Mouse (Mus musculus): ENCODE results near the gene Zfp386. TPM values are rescaled to one million over a fixed set of nuclear protein-coding genes. Genes with fewer than 3 reads are reported as not detected.

Zfp386 gene
- polyA plus RNA-seq, 1 experiment: 12.0 TPM

DNA sequence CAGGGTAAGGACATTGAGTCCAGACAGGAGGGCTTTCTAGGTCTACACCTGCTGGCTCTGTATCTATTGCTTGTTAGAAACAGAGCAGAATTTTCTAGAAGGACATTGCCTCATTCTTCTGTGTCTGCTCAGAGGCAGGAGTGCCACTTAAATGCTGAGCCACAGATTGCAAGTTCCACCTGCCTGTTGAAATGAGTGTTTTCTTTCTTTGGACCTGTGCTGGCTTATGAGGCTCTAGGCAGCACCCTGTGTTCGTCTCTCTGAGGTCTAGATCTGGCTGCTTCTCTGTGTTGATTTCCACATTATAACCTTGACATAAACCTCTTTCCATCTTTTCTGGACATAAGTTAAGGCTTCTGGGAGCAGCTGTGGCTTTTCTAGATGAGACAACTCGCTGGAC is 36.8 kb downstream of the Zfp386 start:
- Histone ChIP-seq H3K36me3 (ENCODE audit: control insufficient read depth, insufficient read depth, low read length) (no peaks in the 10 kb centered on the region), H3K27ac (ENCODE audit: control insufficient read depth, insufficient read depth, low read length) (no peak overlapping the region), H3K4me1 (replicated peaks; ENCODE audit: control insufficient read depth, insufficient read depth, low read length) (no peaks in the 10 kb centered on the region), H3K27me3 (ENCODE audit: control insufficient read depth, insufficient read depth, low read length) (no peaks in the 10 kb centered on the region), H3K4me3 (ENCODE audit: control insufficient read depth, insufficient read depth, low read length) (no peak overlapping the region)
- 91% methylated on average over 2 of the region's 2 CpGs for WGBS
- no peak for DNase-seq
- no peak for TF ChIP-seq CTCF (IDR thresholded peaks at IDR 0.05; ENCODE audit: borderline replicate concordance, control insufficient read depth, extremely low read depth, insufficient read depth, low read length, poor library complexity)
- no peak for TF ChIP-seq POLR2A (IDR thresholded peaks at IDR 0.05; ENCODE audit: control insufficient read depth, extremely low read depth, insufficient read depth, low read length, poor library complexity)

- 92% methylated on average over 5 of the region's 5 CpGs for WGBS
- no peaks in the 10 kb centered on the region for H3K4me1 ChIP-seq (replicated peaks; ENCODE audit: control insufficient read depth, insufficient read depth, low read length)
- H3K27ac ChIP-seq (ENCODE audit: control insufficient read depth, insufficient read depth, low read length): no peak overlapping the region
- TF ChIP-seq POLR2A (IDR thresholded peaks at IDR 0.05; ENCODE audit: control insufficient read depth, extremely low read depth, insufficient read depth, low read length, poor library complexity): no peak
- TF ChIP-seq CTCF (IDR thresholded peaks at IDR 0.05; ENCODE audit: borderline replicate concordance, control insufficient read depth, extremely low read depth, insufficient read depth, low read length, poor library complexity): no peak
- DNase-seq: no peak
- H3K27me3 ChIP-seq (ENCODE audit: control insufficient read depth, insufficient read depth, low read length): no peaks in the 10 kb centered on the region
- no peaks in the 10 kb centered on the region for H3K36me3 ChIP-seq (ENCODE audit: control insufficient read depth, insufficient read depth, low read length)
- H3K4me3 ChIP-seq (ENCODE audit: control insufficient read depth, insufficient read depth, low read length): no peak overlapping the region
Measured at GRCm38 (mm10) chr12:116086951-116087600, 39.6 kb downstream of the Zfp386 start.

DNA sequence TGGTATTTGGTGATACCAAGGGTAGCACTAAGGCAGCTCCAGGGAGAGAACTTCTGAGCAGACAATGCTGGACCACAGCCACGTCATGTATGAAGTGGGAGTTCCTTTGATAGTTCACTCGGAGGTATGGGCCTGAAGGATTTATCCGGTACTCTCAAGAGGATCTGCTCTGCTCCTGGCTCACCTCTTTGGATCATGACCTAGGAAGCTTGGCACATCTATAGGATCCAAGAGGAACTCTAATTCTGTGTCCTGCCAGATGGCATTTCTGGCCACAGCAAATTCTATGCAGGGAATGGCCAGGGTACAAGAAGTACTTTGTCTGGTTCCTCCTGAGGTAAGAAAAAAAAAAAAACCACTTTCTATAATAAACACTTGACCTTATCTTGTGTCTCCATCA is 42.3 kb downstream of the Zfp386 start:
- no peak for DNase-seq
- Histone ChIP-seq H3K36me3 (ENCODE audit: control insufficient read depth, insufficient read depth, low read length) (no peaks in the 10 kb centered on the region), H3K4me1 (replicated peaks; ENCODE audit: control insufficient read depth, insufficient read depth, low read length) (no peaks in the 10 kb centered on the region), H3K27ac (ENCODE audit: control insufficient read depth, insufficient read depth, low read length) (no peak overlapping the region), H3K4me3 (ENCODE audit: control insufficient read depth, insufficient read depth, low read length) (no peak overlapping the region), H3K27me3 (ENCODE audit: control insufficient read depth, insufficient read depth, low read length) (no peaks in the 10 kb centered on the region)
- WGBS: 98% methylated on average over 3 of the region's 3 CpGs
- TF ChIP-seq POLR2A (IDR thresholded peaks at IDR 0.05; ENCODE audit: control insufficient read depth, extremely low read depth, insufficient read depth, low read length, poor library complexity): no peak
- no peak for TF ChIP-seq CTCF (IDR thresholded peaks at IDR 0.05; ENCODE audit: borderline replicate concordance, control insufficient read depth, extremely low read depth, insufficient read depth, low read length, poor library complexity)

GRCm38 (mm10) chr12:116094765-116095555 is 47.4 kb downstream of the Zfp386 start:
- Histone ChIP-seq H3K27ac (ENCODE audit: control insufficient read depth, insufficient read depth, low read length) (no peak overlapping the region), H3K4me1 (replicated peaks; ENCODE audit: control insufficient read depth, insufficient read depth, low read length) (no peaks in the 10 kb centered on the region), H3K36me3 (ENCODE audit: control insufficient read depth, insufficient read depth, low read length) (no peaks in the 10 kb centered on the region), H3K27me3 (ENCODE audit: control insufficient read depth, insufficient read depth, low read length) (no peaks in the 10 kb centered on the region), H3K4me3 (ENCODE audit: control insufficient read depth, insufficient read depth, low read length) (no peak overlapping the region)
- 95% methylated on average over 14 of the region's 14 CpGs for WGBS
- no peak for DNase-seq
- TF ChIP-seq POLR2A (IDR thresholded peaks at IDR 0.05; ENCODE audit: control insufficient read depth, extremely low read depth, insufficient read depth, low read length, poor library complexity) (no peak), CTCF (IDR thresholded peaks at IDR 0.05; ENCODE audit: borderline replicate concordance, control insufficient read depth, extremely low read depth, insufficient read depth, low read length, poor library complexity) (no peak)

- Histone ChIP-seq H3K27me3 (ENCODE audit: control insufficient read depth, insufficient read depth, low read length) (no peaks in the 10 kb centered on the region), H3K4me1 (replicated peaks; ENCODE audit: control insufficient read depth, insufficient read depth, low read length) (no peaks in the 10 kb centered on the region), H3K4me3 (ENCODE audit: control insufficient read depth, insufficient read depth, low read length) (no peak overlapping the region), H3K27ac (ENCODE audit: control insufficient read depth, insufficient read depth, low read length) (no peak overlapping the region), H3K36me3 (ENCODE audit: control insufficient read depth, insufficient read depth, low read length) (no peaks in the 10 kb centered on the region)
- 85% methylated on average over 3 of the region's 3 CpGs for WGBS
- TF ChIP-seq CTCF (IDR thresholded peaks at IDR 0.05; ENCODE audit: borderline replicate concordance, control insufficient read depth, extremely low read depth, insufficient read depth, low read length, poor library complexity) (no peak), POLR2A (IDR thresholded peaks at IDR 0.05; ENCODE audit: control insufficient read depth, extremely low read depth, insufficient read depth, low read length, poor library complexity) (no peak)
- no peak for DNase-seq
Measured at GRCm38 (mm10) chr12:116096361-116096904, 48.9 kb downstream of the Zfp386 start.

- H3K36me3 ChIP-seq (ENCODE audit: control insufficient read depth, insufficient read depth, low read length): no peaks in the 10 kb centered on the region
- no peak overlapping the region for H3K27ac ChIP-seq (ENCODE audit: control insufficient read depth, insufficient read depth, low read length)
- TF ChIP-seq CTCF (IDR thresholded peaks at IDR 0.05; ENCODE audit: borderline replicate concordance, control insufficient read depth, extremely low read depth, insufficient read depth, low read length, poor library complexity) (no peak), POLR2A (IDR thresholded peaks at IDR 0.05; ENCODE audit: control insufficient read depth, extremely low read depth, insufficient read depth, low read length, poor library complexity) (no peak)
- no peaks in the 10 kb centered on the region for H3K27me3 ChIP-seq (ENCODE audit: control insufficient read depth, insufficient read depth, low read length)
- H3K4me3 ChIP-seq (ENCODE audit: control insufficient read depth, insufficient read depth, low read length): no peak overlapping the region
- H3K4me1 ChIP-seq (replicated peaks; ENCODE audit: control insufficient read depth, insufficient read depth, low read length): no peaks in the 10 kb centered on the region
- DNase-seq: no peak
- 96% methylated on average over 8 of the region's 8 CpGs for WGBS
Measured at GRCm38 (mm10) chr12:116097166-116097565, 49.6 kb downstream of the Zfp386 start.

All from thymus, adult 2 months (tissue).